Mouse (Mus musculus): ENCODE results near the gene Slc9b2. TPM values are rescaled to one million over a fixed set of nuclear protein-coding genes. Genes with fewer than 3 reads are reported as not detected.

Gene Slc9b2
- polyA plus RNA-seq, 1 experiment from 2014 or later: 3.5 TPM

DNA sequence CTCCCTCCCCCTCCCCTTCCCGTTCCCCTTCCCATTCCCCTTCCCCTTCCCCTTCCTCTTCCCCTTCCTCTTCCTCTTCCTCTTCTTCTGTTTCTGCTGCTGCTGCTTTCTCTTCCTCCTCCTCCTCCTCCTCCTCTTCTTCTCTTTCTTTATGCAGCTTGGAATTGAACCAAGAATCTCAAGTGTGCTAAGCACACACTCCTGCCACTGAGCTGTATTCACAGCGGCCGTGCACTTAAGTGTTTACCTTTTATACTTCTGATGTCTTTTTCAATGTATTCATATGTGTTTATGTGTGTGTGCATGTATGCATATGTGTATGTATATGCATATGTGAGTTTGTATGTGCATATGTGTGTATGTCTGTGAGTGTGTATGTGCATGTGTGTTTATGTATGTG is 21.7 kb upstream of the Slc9b2 start:
- no peaks in the 10 kb centered on the region for H3K9me3 ChIP-seq
- no peak overlapping the region for H3K9ac ChIP-seq
- no peak overlapping the region for H3K4me3 ChIP-seq
- WGBS: 81% methylated on average over 3 of the region's 3 CpGs
- no peak overlapping the region for H3K4me2 ChIP-seq (replicated peaks)
- ATAC-seq (ENCODE audit: insufficient number of reproducible peaks, insufficient read depth, low FRiP score, low TSS enrichment): no peak
- H3K4me1 ChIP-seq: no peaks in the 10 kb centered on the region
- H3K27me3 ChIP-seq: no peaks in the 10 kb centered on the region
- H3K36me3 ChIP-seq: no peaks in the 10 kb centered on the region
- no peak overlapping the region for H3K27ac ChIP-seq

DNA sequence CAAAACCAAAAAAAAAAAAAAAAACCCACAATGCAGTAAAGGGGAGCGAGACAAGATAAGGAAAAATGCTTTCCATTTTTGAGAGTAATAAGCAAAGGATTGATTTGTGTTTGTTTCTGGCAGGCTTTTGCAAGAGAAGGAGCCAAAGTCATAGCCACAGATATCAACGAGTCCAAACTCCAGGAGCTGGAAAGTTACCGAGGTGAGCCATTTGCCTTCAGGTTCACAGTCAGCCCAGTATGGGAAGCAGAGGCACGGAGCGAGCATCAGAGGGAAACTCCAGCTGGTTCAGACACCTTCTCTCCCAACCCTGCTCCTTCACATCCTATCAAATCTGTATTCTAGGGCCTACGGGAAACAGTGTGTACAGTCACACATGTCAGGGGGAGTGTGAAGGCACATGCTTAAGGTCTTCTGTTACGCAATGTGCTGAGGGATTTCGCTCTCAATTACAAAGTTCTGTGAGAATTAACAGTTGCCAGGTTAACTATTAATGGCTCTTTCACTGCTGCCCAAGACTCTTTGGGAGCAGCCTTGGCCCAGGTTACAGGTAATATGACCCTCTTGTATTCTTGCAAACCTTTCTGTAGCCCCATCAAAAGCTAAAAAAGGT is 19.3 kb upstream of the Slc9b2 start:
- no peak overlapping the region for H3K9ac ChIP-seq
- 86% methylated on average over 8 of the region's 8 CpGs for WGBS
- H3K27ac ChIP-seq: no peak overlapping the region
- H3K36me3 ChIP-seq: no peaks in the 10 kb centered on the region
- ATAC-seq (ENCODE audit: insufficient number of reproducible peaks, insufficient read depth, low FRiP score, low TSS enrichment): no peak
- H3K27me3 ChIP-seq: no peaks in the 10 kb centered on the region
- no peak overlapping the region for H3K4me3 ChIP-seq
- no peaks in the 10 kb centered on the region for H3K9me3 ChIP-seq
- no peak overlapping the region for H3K4me2 ChIP-seq (replicated peaks)
- no peaks in the 10 kb centered on the region for H3K4me1 ChIP-seq

- Histone ChIP-seq H3K27ac (no peak overlapping the region), H3K27me3 (no peaks in the 10 kb centered on the region), H3K9me3 (no peaks in the 10 kb centered on the region), H3K4me1 (no peaks in the 10 kb centered on the region), H3K36me3 (no peaks in the 10 kb centered on the region), H3K9ac (no peak overlapping the region), H3K4me2 (replicated peaks) (no peak overlapping the region), H3K4me3 (no peak overlapping the region)
- WGBS: 97% methylated on average over 1 of the region's 1 CpGs
- no peak for ATAC-seq (ENCODE audit: insufficient number of reproducible peaks, insufficient read depth, low FRiP score, low TSS enrichment)
Observed at GRCm38 (mm10) chr3:135289148-135289547, 18.4 kb upstream of the Slc9b2 start.

DNA sequence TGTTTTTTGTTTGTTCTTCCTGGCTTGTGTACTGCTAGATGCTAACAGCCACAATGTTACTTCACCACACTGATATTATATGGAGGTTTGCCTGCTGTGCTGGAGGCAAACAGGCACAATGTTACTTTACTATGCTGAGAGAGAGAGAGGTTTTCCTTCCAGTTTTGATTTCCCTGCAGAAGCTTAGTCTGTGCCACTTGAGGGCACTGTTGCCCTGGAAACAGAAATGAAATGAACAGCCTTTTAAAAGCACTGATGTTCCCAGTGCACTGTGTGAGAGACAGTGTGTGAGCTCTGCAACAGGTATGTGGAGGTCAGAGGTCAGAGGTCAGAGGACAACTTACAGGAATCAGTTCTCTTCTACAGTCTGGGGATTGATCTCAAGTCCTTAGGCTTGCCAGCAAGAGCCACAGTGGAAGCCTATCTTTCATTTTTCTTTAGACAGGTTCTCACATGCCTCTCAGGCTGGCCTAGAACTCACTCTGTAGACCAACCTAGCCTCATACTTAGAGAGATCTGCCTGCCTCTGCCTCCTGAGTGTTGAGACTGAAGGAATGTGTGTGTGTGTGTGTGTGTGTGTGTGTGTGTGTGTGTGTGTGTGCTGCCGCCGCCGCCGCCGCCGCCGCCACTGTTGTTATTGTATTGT is 17.1 kb upstream of the Slc9b2 start:
- H3K27me3 ChIP-seq: no peaks in the 10 kb centered on the region

DNA sequence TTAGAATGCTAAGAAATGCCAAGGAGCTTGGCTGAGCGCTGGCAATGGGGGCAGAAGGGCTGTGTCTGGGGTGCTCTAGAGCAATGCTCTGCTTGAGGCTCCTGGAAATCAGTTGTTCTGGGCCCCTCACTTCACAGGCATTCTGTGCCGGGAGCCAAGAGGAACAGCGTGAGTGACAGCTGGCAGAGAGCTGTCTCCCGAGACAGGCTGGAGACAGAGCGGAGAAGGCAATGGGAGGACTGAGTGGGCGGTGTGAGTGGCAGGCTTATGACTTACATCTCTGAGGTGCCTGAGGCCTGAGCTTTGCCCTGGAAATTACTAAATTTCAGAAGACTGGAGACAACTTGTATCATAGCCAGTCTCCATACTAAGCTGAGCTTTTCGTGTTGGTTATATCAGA is 13.8 kb upstream of the Slc9b2 start:
- 41% methylated on average over 7 of the region's 7 CpGs for WGBS
- no peak overlapping the region for H3K4me2 ChIP-seq (replicated peaks)
- H3K9ac ChIP-seq: no peak overlapping the region
- 0 out of 2 replicates have a peak, but pooled peaks have one; percentile 24 for ATAC-seq (ENCODE audit: insufficient number of reproducible peaks, insufficient read depth, low FRiP score, low TSS enrichment)
- H3K9me3 ChIP-seq: no peaks in the 10 kb centered on the region
- no peak overlapping the region for H3K4me3 ChIP-seq
- no peaks in the 10 kb centered on the region for H3K4me1 ChIP-seq
- no peaks in the 10 kb centered on the region for H3K36me3 ChIP-seq
- H3K27me3 ChIP-seq: no peaks in the 10 kb centered on the region
- no peak overlapping the region for H3K27ac ChIP-seq

More for the DNA sequence above, 17.1 kb upstream of the Slc9b2 start:
- no peak overlapping the region for H3K9ac ChIP-seq
- H3K36me3 ChIP-seq: no peaks in the 10 kb centered on the region
- H3K9me3 ChIP-seq: no peaks in the 10 kb centered on the region
- H3K27ac ChIP-seq: no peak overlapping the region
- no peak overlapping the region for H3K4me3 ChIP-seq
- no peak overlapping the region for H3K4me2 ChIP-seq (replicated peaks)
- no peaks in the 10 kb centered on the region for H3K4me1 ChIP-seq
- no peak for ATAC-seq (ENCODE audit: insufficient number of reproducible peaks, insufficient read depth, low FRiP score, low TSS enrichment)
- WGBS: 98% methylated on average over 7 of the region's 7 CpGs

- Histone ChIP-seq H3K9ac (no peak overlapping the region), H3K4me3 (no peak overlapping the region), H3K4me2 (replicated peaks) (no peak overlapping the region), H3K4me1 (no peaks in the 10 kb centered on the region), H3K27ac (no peak overlapping the region), H3K27me3 (no peaks in the 10 kb centered on the region), H3K9me3 (no peaks in the 10 kb centered on the region), H3K36me3 (no peaks in the 10 kb centered on the region)
- WGBS: 85% methylated on average over 1 of the region's 1 CpGs
- no peak for ATAC-seq (ENCODE audit: insufficient number of reproducible peaks, insufficient read depth, low FRiP score, low TSS enrichment)
Observed at GRCm38 (mm10) chr3:135295559-135295958, 11.9 kb upstream of the Slc9b2 start.

GRCm38 (mm10) chr3:135298560-135298959 is 8.9 kb upstream of the Slc9b2 start:
- H3K27me3 ChIP-seq: no peaks in the 10 kb centered on the region
- H3K9me3 ChIP-seq: no peaks in the 10 kb centered on the region
- H3K27ac ChIP-seq: no peak overlapping the region
- no peak for ATAC-seq (ENCODE audit: insufficient number of reproducible peaks, insufficient read depth, low FRiP score, low TSS enrichment)
- WGBS: 88% methylated on average over 3 of the region's 3 CpGs
- no peaks in the 10 kb centered on the region for H3K36me3 ChIP-seq
- H3K4me3 ChIP-seq: no peak overlapping the region
- H3K4me2 ChIP-seq (replicated peaks): no peak overlapping the region
- no peak overlapping the region for H3K9ac ChIP-seq
- H3K4me1 ChIP-seq: no peaks in the 10 kb centered on the region

GRCm38 (mm10) chr3:135300081-135300480 is 7.4 kb upstream of the Slc9b2 start:
- WGBS: 79% methylated on average over 6 of the region's 6 CpGs
- no peak overlapping the region for H3K4me3 ChIP-seq
- H3K27ac ChIP-seq: no peak overlapping the region
- H3K9ac ChIP-seq: no peak overlapping the region
- H3K4me1 ChIP-seq: no peaks in the 10 kb centered on the region
- no peak for ATAC-seq (ENCODE audit: insufficient number of reproducible peaks, insufficient read depth, low FRiP score, low TSS enrichment)
- H3K36me3 ChIP-seq: no peaks in the 10 kb centered on the region
- H3K27me3 ChIP-seq: no peaks in the 10 kb centered on the region
- H3K9me3 ChIP-seq: no peaks in the 10 kb centered on the region
- no peak overlapping the region for H3K4me2 ChIP-seq (replicated peaks)

DNA sequence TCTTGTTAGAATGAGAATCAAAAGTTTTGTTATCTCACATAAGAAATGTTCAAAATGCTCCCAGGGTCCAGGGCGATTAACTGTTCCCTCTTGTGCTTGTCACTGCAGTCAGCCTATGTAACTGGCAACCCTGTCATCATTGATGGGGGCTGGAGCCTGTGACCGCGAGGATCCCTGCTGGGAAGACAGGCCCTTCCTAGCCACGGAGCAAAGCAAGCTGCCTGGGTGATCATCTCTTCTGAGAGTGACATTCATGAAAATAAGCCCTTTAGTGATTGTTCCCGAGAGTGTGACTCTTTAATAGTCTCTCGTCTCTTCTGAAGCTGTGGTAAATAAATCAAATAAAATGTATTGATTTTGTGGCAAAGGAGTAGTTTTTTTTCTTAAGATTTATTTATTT is 3.4 kb upstream of the Slc9b2 start:
- no peak for ATAC-seq (ENCODE audit: insufficient number of reproducible peaks, insufficient read depth, low FRiP score, low TSS enrichment)
- H3K4me1 ChIP-seq: peaks cover 3% of the 10 kb centered on the region; the same call in 1 of the 2 replicates

DNA sequence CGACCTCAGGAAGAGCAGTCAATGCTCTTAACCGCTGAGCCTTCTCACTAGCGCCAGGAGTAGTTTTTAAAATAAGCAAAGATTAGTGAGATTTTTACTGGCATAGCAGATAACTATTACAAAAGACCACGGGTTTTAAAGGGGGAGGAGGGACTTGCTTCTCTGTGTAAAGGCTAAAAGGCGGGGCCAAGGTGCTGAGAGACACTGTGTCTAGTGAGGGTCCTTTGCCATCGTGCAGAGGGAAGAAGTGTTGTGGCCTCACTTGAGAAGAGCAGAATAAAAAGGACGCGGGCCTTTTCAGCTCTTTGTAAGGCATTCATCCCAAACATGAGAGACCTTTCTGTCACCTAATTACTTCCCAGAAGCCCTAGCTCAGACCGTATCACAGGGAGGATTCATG is 2.9 kb upstream of the Slc9b2 start:
- Histone ChIP-seq H3K27ac (no peak overlapping the region), H3K27me3 (no peaks in the 10 kb centered on the region), H3K4me2 (replicated peaks) (no peak overlapping the region), H3K36me3 (no peaks in the 10 kb centered on the region), H3K9me3 (no peaks in the 10 kb centered on the region), H3K4me3 (no peak overlapping the region), H3K4me1 (peaks cover 3% of the 10 kb centered on the region; the same call in 1 of the 2 replicates), H3K9ac (no peak overlapping the region)
- no peak for ATAC-seq (ENCODE audit: insufficient number of reproducible peaks, insufficient read depth, low FRiP score, low TSS enrichment)
- 20% methylated on average over 9 of the region's 9 CpGs for WGBS

More for the DNA sequence above, 3.4 kb upstream of the Slc9b2 start:
- H3K9me3 ChIP-seq: no peaks in the 10 kb centered on the region
- no peak overlapping the region for H3K27ac ChIP-seq
- WGBS: 29% methylated on average over 6 of the region's 6 CpGs
- no peak overlapping the region for H3K9ac ChIP-seq
- no peak overlapping the region for H3K4me2 ChIP-seq (replicated peaks)
- no peaks in the 10 kb centered on the region for H3K27me3 ChIP-seq
- H3K4me3 ChIP-seq: no peak overlapping the region
- no peaks in the 10 kb centered on the region for H3K36me3 ChIP-seq

DNA sequence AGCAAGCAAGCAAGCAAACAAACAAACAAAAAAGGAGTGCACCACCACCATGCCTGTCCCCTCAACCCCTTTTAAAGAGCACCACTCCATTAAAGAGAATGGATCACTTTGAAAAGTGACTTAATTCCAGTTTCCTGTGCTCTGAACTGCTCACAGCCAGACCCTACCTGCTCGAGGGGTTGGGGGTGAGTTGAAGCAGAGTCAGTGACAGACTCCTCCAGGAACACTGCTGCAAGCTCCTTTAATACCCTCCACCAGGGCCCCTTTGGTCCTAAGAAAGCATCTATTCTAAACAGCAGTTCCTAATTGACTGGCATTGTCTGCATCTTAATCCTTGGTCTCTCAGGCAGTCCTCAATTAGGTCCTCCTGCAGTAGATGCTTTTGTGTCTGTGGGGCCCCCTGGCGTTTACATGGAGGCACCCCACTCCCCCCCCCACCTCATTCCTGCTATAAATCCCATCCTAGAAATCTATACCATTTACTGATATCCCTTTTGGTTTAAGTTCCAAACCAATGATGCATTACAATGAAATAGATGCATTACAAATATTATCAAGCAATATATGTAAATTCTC is 5.5 kb downstream of the Slc9b2 start:
- Histone ChIP-seq H3K4me3 (no peak overlapping the region), H3K9ac (no peak overlapping the region), H3K27ac (no peak overlapping the region), H3K9me3 (no peaks in the 10 kb centered on the region), H3K4me2 (replicated peaks) (no peak overlapping the region), H3K4me1 (peaks cover under 1% of the 10 kb centered on the region; the same call in 1 of the 2 replicates), H3K27me3 (no peaks in the 10 kb centered on the region), H3K36me3 (no peaks in the 10 kb centered on the region)
- WGBS: 13% methylated on average over 2 of the region's 2 CpGs
- no peak for ATAC-seq (ENCODE audit: insufficient number of reproducible peaks, insufficient read depth, low FRiP score, low TSS enrichment)

DNA sequence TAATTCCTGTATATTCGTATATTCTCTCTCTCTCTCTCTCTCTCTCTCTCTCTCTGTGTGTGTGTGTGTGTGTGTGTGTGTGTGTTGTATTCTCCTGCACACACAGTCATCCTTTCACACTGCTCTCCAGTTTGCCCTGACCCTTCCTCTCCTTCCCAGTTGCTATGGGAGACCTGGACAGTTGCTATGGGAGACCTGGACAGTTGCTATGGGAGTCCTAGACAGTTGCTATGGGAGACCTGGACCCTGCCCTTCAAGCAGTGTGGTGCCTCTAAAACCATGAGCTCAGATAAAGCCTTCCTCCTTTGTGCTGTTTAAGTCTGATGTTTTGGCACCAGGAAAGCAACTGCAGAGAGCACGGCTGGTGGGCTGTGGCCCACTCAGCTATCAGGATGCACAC is 6.2 kb downstream of the Slc9b2 start:
- H3K4me1 ChIP-seq: no peaks in the 10 kb centered on the region
- H3K27me3 ChIP-seq: no peaks in the 10 kb centered on the region
- ATAC-seq (ENCODE audit: insufficient number of reproducible peaks, insufficient read depth, low FRiP score, low TSS enrichment): no peak; the same call in 1 of the 2 replicates
- no peaks in the 10 kb centered on the region for H3K36me3 ChIP-seq
- H3K4me2 ChIP-seq (replicated peaks): no peak overlapping the region
- no peak overlapping the region for H3K27ac ChIP-seq
- no peaks in the 10 kb centered on the region for H3K9me3 ChIP-seq
- H3K9ac ChIP-seq: no peak overlapping the region
- 79% methylated on average over 2 of the region's 2 CpGs for WGBS
- no peak overlapping the region for H3K4me3 ChIP-seq
